Mouse (Mus musculus) cerebellum, postnatal 25 days (tissue): ENCODE data around the gene Ddx23.
A peak's percentile ranks its signal among the peaks of the same experiment; 100 is the strongest.

Experiments used
- DNase-seq, 2 experiments: peaks; one replicate each; pipeline ENCODE4 v3.0.0; 2021; ENCODE audit warnings: mixed read lengths in 2 of 2

The Ddx23 gene

GRCm38 (mm10) chr15:98632107-98632744 is 30.5 kb downstream of the Ddx23 start:
- DNase-seq, result peak; percentile 59 to 69

- DNase-seq, result peak; percentile 72 to 87
Observed at GRCm38 (mm10) chr15:98631493-98631892, 31.2 kb downstream of the Ddx23 start.

- DNase-seq, result no peak
Observed at GRCm38 (mm10) chr15:98630540-98630939, 32.2 kb downstream of the Ddx23 start, which contains the start of gene Cacnb3. Gene Cacnb3, plus strand, starts transcription at chr15:98630840.

- DNase-seq, result no peak
Observed at GRCm38 (mm10) chr15:98629464-98629863, 33.2 kb downstream of the Ddx23 start.

- DNase-seq, result no peak
Observed at GRCm38 (mm10) chr15:98628589-98629254, 34.0 kb downstream of the Ddx23 start.

GRCm38 (mm10) chr15:98626487-98627212 is 36.0 kb downstream of the Ddx23 start:
- no peak for DNase-seq

GRCm38 (mm10) chr15:98626078-98626477 is 36.6 kb downstream of the Ddx23 start:
- no peak for DNase-seq

GRCm38 (mm10) chr15:98623361-98623821 is 39.3 kb downstream of the Ddx23 start:
- no peak for DNase-seq

GRCm38 (mm10) chr15:98622721-98623120 is 40.0 kb downstream of the Ddx23 start:
- no peak for DNase-seq

GRCm38 (mm10) chr15:98622199-98622598 is 40.5 kb downstream of the Ddx23 start:
- no peak for DNase-seq

- DNase-seq, result peak; percentile 85 to 88
Observed at GRCm38 (mm10) chr15:98617176-98617537, 45.5 kb downstream of the Ddx23 start.

GRCm38 (mm10) chr15:98616362-98617175 is 46.1 kb downstream of the Ddx23 start:
- DNase-seq, result no peak

GRCm38 (mm10) chr15:98615751-98616150 is 46.9 kb downstream of the Ddx23 start:
- DNase-seq, result no peak

GRCm38 (mm10) chr15:98614971-98615370 is 47.7 kb downstream of the Ddx23 start:
- DNase-seq, result no peak

GRCm38 (mm10) chr15:98614551-98614950 is 48.1 kb downstream of the Ddx23 start:
- peak; percentile 77 to 89 for DNase-seq

GRCm38 (mm10) chr15:98612229-98612628 is 50.5 kb downstream of the Ddx23 start:
- no peak for DNase-seq

- no peak for DNase-seq
Observed at GRCm38 (mm10) chr15:98610131-98610633, 52.5 kb downstream of the Ddx23 start.

- peak; percentile 77 to 85 for DNase-seq
Observed at GRCm38 (mm10) chr15:98609331-98610130, 53.2 kb downstream of the Ddx23 start, which contains the start of gene Adcy6. Gene Adcy6, minus strand, starts transcription at chr15:98610076.

- peak; percentile 32 to 44 for DNase-seq
Observed at GRCm38 (mm10) chr15:98608784-98609250, 53.9 kb downstream of the Ddx23 start.

GRCm38 (mm10) chr15:98608058-98608783 is 54.5 kb downstream of the Ddx23 start:
- DNase-seq, result no peak

- no peak for DNase-seq
Observed at GRCm38 (mm10) chr15:98607557-98607956, 55.1 kb downstream of the Ddx23 start.
